Mouse (Mus musculus) CD4-positive helper T cell, adult 2 months (primary cell): ENCODE measurements around the gene Casc3.

Experiments used
- DNase-seq: peaks from one replicate; pipeline ENCODE4 v3.0.0-alpha.2; 2012; ENCODE audit warnings: low read depth, missing footprints, low spot score

The Casc3 gene

GRCm38 (mm10) chr11:98804605-98805004 lies at the start of gene Casc3:
Gene Casc3 (plus strand): TSS chr11:98804905.
- no peak for DNase-seq

GRCm38 (mm10) chr11:98755726-98756380 lies 48.9 kb upstream of the Casc3 start:
- DNase-seq = no peak

- no peak for DNase-seq
Observed at GRCm38 (mm10) chr11:98756711-98757110, 48.0 kb upstream of the Casc3 start.

GRCm38 (mm10) chr11:98761939-98762338 lies 42.8 kb upstream of the Casc3 start:
- no peak for DNase-seq

- DNase-seq = no peak
Observed at GRCm38 (mm10) chr11:98762756-98763501, 41.8 kb upstream of the Casc3 start.

GRCm38 (mm10) chr11:98763502-98763861 lies 41.2 kb upstream of the Casc3 start:
- DNase-seq = no peak

- DNase-seq = no peak
Observed at GRCm38 (mm10) chr11:98764091-98764490, 40.6 kb upstream of the Casc3 start.

- DNase-seq = no peak
Observed at GRCm38 (mm10) chr11:98764746-98765145, 40.0 kb upstream of the Casc3 start.

- DNase-seq = no peak
Observed at GRCm38 (mm10) chr11:98765421-98766309, 39.0 kb upstream of the Casc3 start.

- DNase-seq = no peak
Observed at GRCm38 (mm10) chr11:98766346-98766745, 38.4 kb upstream of the Casc3 start.

- DNase-seq = no peak
Observed at GRCm38 (mm10) chr11:98766816-98767215, 37.9 kb upstream of the Casc3 start.

GRCm38 (mm10) chr11:98767276-98767675 lies 37.4 kb upstream of the Casc3 start:
- no peak for DNase-seq

- DNase-seq = no peak
Observed at GRCm38 (mm10) chr11:98767713-98768112, 37.0 kb upstream of the Casc3 start.

GRCm38 (mm10) chr11:98768127-98769006 lies 36.3 kb upstream of the Casc3 start:
- DNase-seq = no peak

- DNase-seq = no peak
Observed at GRCm38 (mm10) chr11:98769007-98769954, 35.4 kb upstream of the Casc3 start.

GRCm38 (mm10) chr11:98770096-98770975 lies 34.4 kb upstream of the Casc3 start:
- DNase-seq = no peak

- DNase-seq = no peak
Observed at GRCm38 (mm10) chr11:98771131-98771530, 33.6 kb upstream of the Casc3 start.

- DNase-seq = no peak
Observed at GRCm38 (mm10) chr11:98771844-98772525, 32.7 kb upstream of the Casc3 start.
